Mouse (Mus musculus) liver, adult 2 months (tissue): ENCODE data around the gene Bhlha9.

ENCODE experiments used
- CTCF ChIP-seq: fragments of 200-500 bp; IDR thresholded peaks from 2 replicates; pipeline ENCODE4 v1.5.1; 2011; ENCODE audit warnings: low read depth, low read length, control low read depth
- POLR2A ChIP-seq: fragments of 200-500 bp; IDR thresholded peaks from 2 replicates; pipeline ENCODE4 v1.6.1; 2011; ENCODE audit warnings: low read length, control low read depth; ENCODE audit not compliant: insufficient read depth; ENCODE audit errors: extremely low read depth

GRCm38 (mm10) chr11:76671871-76672475, at the start of gene Bhlha9:
- TF ChIP-seq CTCF, result no peak
- TF ChIP-seq POLR2A, result no peak
